Mouse (Mus musculus) thymus, postnatal 25 days (tissue): ENCODE data around the gene Snx29.

Experiments used
- DNase-seq: peaks from one replicate; pipeline ENCODE4 v3.0.0; 2022

Snx29 gene

DNA sequence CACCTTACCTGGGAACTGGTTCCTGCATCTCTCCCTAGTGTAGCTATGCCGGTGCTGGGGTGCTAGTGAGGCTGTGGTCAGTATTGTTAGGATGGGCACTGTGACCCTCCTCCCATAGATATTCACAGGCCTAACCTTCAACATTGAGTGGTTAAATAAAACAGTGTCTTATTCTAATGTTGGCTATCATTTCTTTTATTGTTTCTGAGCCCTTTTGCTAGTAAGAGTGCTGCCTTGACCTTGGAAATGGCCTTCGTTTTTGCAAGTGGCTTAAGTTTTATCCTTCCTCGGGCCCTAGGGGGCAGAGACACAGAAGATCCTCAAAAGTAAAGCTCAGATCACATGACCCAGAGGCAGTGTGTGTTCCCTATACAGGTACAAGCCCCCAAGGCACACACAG, 374.1 kb downstream of the Snx29 start:
- DNase-seq: no peak

GRCm38 (mm10) chr16:11697710-11698357, 375.1 kb downstream of the Snx29 start:
- DNase-seq: no peak

DNA sequence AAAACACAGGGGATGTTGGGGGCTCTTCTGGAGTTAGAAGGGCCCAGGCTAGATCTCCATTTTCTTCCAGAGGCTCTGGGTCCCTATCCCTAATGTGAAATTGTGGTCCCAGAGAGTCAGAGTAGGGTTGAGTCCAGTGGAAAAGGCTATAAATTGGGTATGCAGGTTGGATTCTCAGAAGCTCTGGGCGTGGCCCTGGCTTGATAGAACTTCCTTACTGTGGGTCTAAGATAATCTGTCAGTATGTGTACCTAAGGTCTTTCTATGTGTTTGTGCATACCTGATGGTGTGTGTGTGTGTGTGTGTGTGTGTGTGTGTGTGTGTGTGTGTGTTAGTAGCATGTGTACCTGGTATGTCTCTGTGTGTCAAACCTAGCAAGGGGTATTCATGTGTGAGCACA, 378.9 kb downstream of the Snx29 start:
- no peak for DNase-seq

- no peak for DNase-seq
Measured at GRCm38 (mm10) chr16:11704096-11704495, 381.4 kb downstream of the Snx29 start.

GRCm38 (mm10) chr16:11705456-11705855, 382.7 kb downstream of the Snx29 start:
- DNase-seq: no peak

DNA sequence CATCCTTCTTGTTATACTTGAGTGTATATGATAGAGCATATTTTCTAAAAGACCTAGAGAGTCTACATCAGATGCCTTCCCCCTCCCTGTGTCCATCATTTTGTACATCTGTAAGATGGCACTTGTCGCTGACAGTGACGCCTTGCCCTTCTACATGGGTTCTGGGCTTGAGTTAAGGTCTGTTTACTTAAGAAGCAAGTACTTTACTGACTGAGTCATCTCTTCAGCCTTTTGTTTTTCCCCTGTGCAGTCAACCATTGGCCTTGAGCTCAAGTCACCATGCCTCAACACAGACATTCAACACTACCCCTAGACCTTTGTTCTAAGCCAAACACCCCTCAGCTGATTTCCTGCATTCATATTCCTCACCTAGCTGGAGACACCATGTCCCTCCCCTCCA, 385.4 kb downstream of the Snx29 start:
- DNase-seq: no peak

GRCm38 (mm10) chr16:11709382-11709781, 386.7 kb downstream of the Snx29 start:
- no peak for DNase-seq

- DNase-seq: no peak
Measured at GRCm38 (mm10) chr16:11709999-11710667, 387.4 kb downstream of the Snx29 start.

DNA sequence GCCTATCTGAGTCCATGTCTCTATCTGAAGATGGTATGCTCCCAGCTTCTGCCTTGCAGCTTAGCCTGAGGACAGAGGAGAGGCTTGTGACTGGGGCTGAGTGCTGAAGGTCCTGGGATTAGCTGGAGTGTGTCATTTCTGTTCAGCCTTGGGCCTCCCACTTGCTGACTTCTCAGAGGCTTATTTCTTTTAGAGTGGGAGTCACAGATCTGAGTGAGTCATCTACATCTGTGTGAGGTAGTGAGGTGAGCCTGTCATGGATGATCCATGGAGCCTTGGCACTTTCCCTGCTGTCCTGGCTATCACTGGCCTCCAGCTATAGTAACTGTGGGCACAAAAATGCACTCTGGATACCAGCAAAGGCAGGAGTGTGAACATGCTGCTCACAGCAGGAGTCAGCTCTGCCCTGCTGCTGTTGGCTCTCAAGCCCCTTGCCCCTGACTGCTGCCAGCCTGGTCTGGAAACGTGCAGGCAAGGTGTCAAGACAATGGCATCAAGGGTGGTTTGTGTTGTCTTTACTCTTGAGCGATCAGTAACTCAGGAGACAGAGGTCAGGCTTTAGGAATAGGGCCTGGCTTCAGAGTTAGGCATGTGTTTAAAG, 390.7 kb downstream of the Snx29 start:
- DNase-seq: no peak

DNA sequence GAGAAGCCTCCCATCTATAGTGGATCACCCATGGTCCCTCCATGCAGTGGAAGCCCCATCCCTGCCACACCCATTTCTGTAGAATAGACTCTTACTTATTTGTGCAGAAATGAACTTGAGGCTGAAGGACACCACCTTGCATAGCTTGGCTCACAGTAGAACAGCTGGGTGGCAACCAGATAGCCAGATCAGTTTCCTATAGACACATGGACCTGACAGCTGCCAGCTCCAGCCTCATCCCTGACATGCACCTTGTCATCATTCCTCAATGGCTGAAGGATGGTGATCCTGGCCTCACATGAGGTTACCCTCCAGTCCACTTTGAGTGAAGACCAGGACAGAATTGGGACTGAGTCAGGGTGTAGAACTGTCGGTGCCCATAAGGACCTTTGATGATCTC, 394.2 kb downstream of the Snx29 start:
- DNase-seq: no peak

GRCm38 (mm10) chr16:11725901-11726300, 403.2 kb downstream of the Snx29 start:
- DNase-seq: no peak

DNA sequence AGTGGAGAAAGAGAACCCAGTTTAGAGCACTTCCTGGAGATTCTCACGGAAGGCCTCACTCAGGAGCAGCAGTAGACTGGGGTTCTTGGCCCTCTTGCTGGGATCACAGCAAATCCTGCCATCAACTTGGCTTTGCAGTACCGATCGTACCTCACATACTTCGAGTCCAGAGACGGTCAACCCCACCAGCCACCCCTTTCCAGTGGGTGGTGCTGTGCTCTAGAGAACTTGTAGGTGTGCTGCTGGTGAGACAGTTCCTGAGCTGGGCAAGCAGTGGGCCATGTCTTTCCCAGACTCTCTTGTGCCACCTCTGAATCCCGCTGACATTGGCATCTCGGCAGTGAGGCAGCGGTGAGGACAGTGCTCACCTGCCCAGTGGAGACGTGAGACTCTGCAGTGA, 404.6 kb downstream of the Snx29 start:
- no peak for DNase-seq

- no peak for DNase-seq
Measured at GRCm38 (mm10) chr16:11728131-11728530, 405.4 kb downstream of the Snx29 start.

DNA sequence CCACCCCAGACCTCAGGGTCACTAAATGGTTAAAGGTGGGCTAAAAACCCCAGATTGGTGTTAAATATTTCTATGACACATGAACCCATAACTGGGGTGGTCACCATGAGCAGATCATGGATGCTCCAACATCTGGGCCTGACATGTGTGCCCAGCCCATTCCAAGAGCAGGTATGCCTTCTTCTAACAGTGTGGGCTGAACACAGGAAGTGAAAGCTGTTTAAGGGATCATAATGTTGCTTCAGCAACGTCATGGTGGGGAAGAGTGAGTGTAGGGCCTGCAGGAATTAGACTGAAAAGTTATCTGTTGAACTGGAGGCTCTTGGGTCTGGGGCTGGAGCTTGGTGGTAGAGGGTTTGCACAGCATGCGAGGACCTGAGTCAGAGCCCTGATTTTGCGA, 405.9 kb downstream of the Snx29 start:
- DNase-seq: no peak

DNA sequence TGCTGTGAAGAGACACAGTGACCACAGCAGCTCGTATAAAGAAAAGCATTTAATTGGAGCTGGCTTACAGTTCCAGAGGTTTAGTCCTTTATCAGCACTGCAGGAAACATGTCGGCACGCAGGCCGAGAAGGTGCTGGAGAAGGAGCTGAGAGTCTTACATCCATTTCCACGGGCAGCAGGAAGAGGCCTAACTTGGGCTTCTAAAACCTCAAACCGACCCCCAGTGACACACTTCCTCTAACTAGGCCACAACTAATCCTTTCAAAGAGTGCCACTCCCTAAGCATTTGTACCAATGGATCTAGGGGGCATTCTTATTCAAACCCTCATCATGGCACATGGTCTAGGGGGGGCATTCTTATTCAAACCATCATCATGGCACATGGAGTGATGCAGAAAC, 406.4 kb downstream of the Snx29 start:
- no peak for DNase-seq

DNA sequence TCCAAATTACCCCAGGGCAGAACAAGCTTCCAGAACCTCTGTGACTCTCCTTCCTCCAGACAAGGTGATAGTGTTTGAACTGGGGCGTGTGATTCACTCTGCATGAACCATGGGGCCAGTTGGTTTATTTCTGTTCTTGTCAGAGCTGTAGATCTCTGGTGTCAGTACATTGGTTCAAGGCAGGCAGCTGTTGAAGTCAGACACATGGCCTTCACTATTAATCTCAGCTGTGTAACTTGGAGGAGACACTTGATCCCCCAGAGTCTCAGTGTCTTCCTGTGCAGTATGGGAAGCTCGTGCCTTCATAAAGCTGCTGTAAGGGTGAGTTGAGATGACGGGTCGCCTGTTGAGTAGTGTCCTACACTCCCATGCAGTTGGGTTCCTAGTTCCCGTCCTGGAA, 407.1 kb downstream of the Snx29 start:
- DNase-seq: no peak

DNA sequence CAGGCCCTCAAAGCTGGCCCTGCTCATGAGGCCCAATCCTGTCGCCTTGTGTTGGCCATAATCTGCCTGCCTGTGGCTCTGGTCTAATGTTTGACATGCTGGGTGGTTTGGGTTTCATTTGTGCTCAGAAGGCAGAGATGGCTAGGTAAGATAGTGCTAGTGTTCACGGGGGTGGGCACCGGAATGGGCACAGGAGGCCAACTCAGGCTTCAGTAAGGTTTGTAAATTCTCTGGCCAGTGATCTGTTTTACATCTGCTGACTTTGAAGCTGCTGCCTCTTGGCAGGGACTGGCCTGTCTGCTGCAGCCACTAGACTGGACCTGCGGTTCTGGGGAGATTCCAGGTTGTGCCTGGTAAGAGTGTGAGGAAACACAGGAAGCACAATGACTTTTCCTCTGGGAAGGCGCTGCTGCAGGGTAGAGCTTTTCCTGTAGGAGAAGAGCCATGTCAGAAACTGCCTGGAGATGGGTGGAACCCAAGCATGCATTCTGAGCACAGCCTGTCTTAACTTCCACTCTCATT, 408.4 kb downstream of the Snx29 start:
- no peak for DNase-seq

GRCm38 (mm10) chr16:11738341-11738740, 415.6 kb downstream of the Snx29 start:
- DNase-seq: no peak

DNA sequence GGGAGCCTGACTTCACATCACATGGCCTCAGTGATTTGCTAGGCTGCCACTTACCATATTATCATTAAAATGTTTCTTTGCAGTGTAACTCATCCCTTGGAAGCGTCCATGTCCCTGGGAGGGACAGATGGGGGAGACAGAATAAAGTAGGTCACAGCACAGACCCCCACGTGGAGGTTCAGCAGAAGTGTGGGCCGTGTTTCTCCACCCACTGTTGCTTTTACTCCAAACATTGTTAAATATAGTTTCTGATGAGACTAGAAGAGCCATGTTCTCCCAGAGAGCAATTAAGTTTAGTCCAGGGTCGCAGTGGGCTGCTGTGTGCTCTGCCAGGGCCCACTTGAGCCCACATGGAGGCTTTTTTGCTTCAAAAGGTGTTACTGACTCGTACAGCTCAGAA, 419.2 kb downstream of the Snx29 start:
- no peak for DNase-seq

GRCm38 (mm10) chr16:11742351-11742750, 419.6 kb downstream of the Snx29 start:
- DNase-seq: no peak

DNA sequence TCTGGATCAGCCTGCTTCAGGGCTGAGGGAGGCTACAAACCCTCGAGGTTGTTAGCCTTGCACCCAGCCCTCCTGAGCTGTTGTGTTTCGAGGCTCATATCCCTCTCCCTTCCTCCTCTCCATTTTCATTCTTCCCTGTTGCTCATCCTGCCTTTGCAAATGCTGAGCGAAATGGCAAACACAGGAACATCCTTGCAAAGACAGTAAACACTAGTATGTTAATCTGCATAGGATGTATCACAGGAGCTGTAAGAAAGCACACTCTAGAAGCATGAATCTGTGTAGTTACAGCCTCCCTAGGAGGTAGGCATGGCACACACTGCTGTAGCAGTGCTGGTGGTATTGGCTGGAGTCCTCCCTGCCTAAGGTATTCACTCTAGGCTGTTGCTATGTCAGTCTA, 420.3 kb downstream of the Snx29 start:
- no peak for DNase-seq

GRCm38 (mm10) chr16:11743724-11744123, 421.0 kb downstream of the Snx29 start:
- DNase-seq: no peak

DNA sequence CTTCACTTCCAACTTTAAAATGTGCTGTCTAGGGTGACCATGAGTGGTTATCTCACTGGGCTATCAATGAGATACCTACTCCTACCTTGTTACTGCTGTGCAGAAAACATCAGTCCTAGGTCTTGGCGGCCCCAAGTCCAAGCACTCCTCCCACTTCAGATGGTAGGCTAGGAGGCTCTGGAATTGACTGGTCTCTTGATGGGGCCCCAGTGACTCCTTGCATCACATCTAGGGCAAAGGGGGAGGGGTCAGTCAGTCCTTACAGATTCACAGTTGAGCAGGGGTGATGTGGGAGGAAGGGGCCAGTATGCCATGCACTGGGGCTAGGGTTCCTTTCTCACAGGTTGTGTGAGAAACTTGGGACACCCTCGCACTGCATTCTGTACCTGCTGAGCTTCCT, 423.3 kb downstream of the Snx29 start:
- DNase-seq: no peak

DNA sequence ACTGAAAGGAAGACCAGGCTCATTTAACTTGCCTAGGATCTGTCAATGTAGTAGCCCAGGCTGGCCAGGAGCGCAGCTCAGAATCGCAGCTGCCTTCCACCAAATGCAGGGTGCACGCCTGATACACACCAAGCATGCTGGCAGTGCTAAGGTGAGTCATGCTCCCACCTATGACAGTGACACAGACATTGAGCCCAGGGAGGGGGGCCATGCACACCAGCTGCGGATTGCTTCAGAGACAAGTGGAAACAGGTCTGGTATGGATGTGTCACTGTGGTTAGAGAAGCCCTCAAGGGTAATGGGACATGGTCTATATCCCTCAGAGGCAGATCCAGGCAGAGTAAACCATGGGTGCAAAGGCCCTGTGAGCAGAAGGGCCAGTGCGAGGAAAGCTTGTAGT, 425.2 kb downstream of the Snx29 start:
- DNase-seq: no peak
